Mouse (Mus musculus) liver, postnatal 0 days (tissue): ENCODE results near the gene Slc25a20.

Experiments used
- CTCF ChIP-seq: sonication (generic); IDR thresholded peaks from 2 replicates; pipeline ENCODE4 v1.5.1; 2016; ENCODE audit warnings: antibody characterized with exemption, low read depth
- EP300 ChIP-seq: IDR thresholded peaks from 2 replicates; pipeline ENCODE4 v1.6.1; 2016; ENCODE audit warnings: antibody characterized with exemption, low read depth, mild to moderate bottlenecking

- TF ChIP-seq CTCF (no peak), EP300 (no peak)
Measured at GRCm38 (mm10) chr9:108716199-108716598, 54.3 kb downstream of the Slc25a20 start.
